Mouse (Mus musculus) kidney, adult 11 months (tissue): ENCODE measurements at regions not wholly inside any gene's neighbourhood (a gene's known extent, or its start where the extent isn't known, plus 50 kb on each side); places are given as distances from the start of the nearest gene placed in this dataset.

Experiments
- DNase-seq: peaks from one replicate; pipeline ENCODE4 v3.0.0; 2022

DNA sequence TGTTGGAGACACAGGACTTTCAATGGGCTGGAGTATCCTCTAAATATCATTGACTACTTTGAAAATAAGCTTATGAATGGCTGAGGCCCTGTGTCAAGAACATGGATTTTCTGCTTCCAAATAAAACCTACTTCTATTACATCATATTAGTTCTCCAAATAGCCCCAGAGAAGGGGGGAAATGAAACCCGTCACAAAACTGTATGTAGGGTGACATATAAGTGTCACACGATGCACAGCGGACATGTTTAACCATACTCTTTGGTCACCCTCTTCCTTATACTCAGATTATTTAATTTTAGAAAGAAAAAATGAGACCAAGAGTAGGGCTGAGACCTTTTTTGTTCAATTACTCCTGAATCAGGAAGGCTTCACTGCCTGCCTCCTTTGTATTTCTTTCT is 189.2 kb upstream of the Creb1 start:
- DNase-seq: no peak

DNA sequence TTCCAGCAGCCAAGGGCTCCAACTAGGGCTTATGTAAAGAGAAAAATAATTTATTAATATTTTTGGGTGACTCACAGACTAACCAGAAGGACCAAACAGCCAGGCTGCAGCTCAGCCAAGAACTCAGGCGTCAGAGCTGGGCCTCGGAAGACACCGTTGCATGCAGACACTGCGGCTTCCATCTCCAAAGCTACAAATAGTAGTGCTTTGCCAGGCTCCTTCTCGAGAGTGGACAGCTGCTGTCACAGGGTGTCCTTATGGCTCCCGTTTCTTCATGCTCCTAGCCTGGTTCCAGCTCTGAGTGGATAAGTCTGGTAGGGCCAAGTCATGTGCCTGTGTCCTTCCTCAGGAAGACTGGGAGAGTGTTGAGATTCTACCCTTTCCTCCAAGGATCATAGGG is 190.8 kb upstream of the Creb1 start:
- DNase-seq: no peak

GRCm38 (mm10) chr1:64338575-64338961 is 193.9 kb upstream of the Creb1 start:
- DNase-seq: no peak

GRCm38 (mm10) chr1:64337619-64338574 is 194.5 kb upstream of the Creb1 start:
- DNase-seq: no peak

- no peak for DNase-seq
Observed at GRCm38 (mm10) chr1:64331566-64331965, 200.9 kb upstream of the Creb1 start.

- no peak for DNase-seq
Observed at GRCm38 (mm10) chr1:64330721-64331120, 201.7 kb upstream of the Creb1 start.

GRCm38 (mm10) chr1:64322197-64322596 is 200.1 kb upstream of the Klf7 start:
- DNase-seq: no peak

DNA sequence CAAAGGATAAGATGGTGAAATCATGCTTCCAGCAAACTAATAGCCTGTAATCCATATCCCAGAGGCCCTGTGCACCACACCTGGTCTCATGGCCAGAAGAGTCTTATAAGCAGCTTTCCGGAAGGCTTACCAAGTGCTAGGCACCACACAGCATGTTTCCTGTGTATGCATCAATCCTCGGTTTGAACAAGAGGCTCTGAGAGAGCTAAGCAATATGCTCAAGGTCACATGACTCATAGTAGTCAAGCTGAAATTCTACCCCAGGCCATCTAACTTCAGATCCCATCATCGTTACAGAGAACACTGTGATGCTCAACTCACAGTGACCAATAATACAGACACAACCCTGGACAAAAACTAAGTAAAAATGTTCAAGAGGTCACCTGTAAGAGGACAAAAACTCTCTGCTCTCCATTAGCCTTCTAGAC is 197.1 kb upstream of the Klf7 start:
- DNase-seq: no peak

DNA sequence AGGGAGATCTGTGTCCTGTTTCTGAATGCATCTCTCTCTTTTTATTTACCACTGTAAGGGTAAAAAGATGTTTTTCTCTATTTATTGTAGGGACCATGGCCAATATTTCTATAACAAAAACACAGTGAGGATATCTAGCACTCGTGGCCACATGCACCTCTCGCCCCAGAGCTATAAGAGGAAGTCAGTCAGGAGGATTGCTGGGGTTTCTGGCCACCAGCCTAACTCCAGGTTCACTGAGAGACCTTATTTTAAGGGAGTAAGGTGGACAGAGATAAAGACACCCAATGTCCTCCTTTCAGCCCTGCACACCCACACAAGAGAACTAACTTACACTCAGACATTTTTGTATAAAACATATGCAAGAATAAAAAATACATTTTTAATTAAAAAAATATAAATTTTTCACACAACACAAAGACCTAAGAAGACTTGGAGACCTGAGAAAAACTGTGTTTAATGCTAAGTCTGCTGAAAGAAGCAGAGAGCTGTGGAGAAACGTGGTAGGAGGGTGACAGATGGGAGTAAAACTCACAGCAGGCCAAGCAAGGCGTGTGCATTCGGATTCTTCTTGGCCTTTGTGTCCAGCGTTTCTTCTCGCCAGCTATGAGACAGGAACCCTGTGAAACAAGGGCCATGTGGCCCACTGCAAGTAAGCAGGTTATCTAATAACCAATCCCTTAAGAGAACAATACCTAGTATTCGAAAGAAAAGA is 196.5 kb upstream of the Klf7 start:
- DNase-seq: no peak

DNA sequence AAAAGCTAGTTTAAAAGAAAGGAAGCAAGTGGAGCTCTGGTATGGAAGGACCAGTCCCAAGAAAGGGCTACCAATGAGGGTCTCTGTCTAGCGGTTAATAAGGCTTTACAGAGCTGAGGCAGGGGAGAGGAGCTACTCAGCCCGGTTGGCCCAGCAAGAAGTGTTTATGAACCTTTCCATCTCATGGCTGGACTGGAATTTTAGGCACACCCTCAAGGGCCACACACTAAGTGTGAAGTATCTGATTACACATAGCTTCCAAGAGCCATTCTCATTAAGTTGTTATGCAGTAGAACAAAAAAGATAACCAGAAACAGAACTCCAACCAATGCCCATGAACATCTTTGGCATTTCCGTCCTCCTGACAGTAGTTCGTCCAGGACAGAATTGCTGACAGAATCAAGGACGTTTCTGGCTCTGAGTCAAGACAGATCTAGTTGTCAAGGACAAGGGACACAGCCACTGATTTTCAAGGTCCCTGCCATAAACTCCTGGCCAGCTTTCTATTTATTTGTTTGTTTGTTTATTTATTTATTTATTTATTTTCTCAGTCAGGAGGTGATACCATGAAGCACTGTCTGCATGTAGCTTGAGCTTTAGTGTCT is 195.1 kb upstream of the Klf7 start:
- DNase-seq: no peak

- DNase-seq: no peak
Observed at GRCm38 (mm10) chr1:64311371-64311770, 189.3 kb upstream of the Klf7 start.

DNA sequence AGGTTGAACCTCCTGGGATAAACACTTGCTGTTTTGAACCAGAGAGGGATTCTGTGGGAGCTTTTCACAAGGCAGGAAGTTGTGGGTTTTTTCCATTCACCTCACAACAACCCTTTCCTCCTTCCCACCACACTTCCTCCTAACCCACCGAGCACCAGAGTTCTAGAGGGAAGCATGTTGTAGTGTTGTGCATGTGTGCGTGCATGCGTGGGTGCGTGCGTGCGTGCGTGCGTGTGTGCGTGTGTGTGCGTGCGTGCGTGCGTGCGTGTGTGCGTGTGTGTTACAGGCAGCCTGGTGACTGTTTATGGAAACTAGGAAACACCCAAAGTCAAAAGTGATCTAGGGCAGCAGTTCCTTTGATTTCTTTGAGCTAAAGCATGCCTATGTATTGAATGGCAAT is 186.5 kb upstream of the Klf7 start:
- no peak for DNase-seq

DNA sequence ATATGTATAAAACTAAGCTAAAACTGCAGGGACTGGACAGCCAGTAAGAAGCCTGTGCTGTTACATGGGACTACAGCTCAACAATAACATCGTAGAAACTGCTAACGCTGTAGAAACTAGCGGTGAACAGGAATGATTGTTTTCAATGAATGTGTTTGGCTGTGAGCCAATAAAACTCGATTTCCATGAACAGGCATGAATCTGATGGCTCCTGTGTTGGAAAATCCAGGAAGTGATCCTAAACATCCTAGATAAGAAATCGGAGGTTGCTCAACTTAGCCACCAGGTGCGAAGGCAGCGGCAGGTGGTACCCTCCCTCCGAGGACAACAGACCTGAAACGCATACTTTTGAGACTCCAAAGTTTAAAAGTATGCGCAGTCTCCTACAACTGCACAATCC is 186.0 kb upstream of the Klf7 start:
- DNase-seq: no peak

DNA sequence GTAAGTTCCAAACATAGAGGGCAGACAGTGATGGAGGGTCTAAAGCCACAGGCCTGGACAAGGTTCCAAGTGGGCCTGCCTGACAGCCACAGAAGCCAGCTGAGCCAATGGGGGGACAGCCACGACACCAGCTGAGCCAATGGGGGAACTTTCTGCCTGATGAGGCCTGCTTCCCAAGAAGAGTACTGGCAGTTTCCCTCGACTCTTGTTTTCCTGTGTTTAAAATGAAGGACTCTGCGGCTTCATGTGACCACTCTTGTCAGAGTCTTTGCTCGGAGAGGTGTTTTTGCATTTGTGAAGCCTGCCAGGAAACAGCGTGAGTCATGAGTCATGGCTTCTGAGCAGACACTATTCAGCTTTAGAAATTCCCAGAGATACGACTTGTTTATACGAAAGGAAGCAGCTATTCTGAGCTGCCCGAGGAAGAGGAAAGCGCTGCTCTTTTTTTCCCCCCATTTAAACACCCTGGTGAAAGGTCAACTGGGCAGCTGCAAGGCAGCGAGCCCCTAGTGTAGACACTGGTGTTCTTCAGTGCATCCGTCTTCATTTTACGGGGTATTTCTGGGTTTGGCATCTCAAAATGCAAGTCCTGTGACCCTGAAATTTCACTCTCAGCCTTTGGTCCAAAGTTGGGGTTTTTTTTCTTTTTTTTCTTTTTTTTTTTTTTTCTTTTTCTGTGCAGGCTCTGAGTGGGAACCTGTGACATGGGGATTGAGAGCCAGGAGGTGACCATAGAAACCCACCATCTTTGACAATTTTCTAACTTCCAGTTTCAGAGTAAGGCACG is 183.5 kb upstream of the Klf7 start:
- peak; percentile 77 for DNase-seq

- DNase-seq: peak; percentile 69
Observed at GRCm38 (mm10) chr1:64302833-64303358, 180.8 kb upstream of the Klf7 start.

- peak; percentile 60 for DNase-seq
Observed at GRCm38 (mm10) chr1:64301530-64302061, 179.5 kb upstream of the Klf7 start.

GRCm38 (mm10) chr1:64300951-64301529 is 179.0 kb upstream of the Klf7 start:
- DNase-seq: no peak

DNA sequence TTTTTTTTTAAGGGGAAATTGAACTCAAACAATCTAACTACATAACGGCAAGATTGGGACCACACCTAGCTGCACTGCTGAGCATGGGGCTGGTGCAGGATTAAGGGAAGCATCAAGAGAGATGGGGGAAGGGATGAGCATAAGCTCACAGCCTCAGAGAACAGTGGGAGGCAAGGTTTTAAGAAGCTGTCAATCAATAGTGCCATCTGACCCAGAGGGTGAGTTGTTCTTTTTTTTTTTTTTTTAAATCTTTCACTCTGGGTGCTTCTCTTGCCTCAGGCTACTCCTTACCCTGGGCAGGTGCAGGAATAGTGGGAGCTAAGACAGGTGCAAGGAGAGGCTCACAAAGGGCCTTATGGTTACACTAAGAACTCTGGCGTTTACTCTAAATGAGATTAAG is 176.9 kb upstream of the Klf7 start:
- DNase-seq: no peak

DNA sequence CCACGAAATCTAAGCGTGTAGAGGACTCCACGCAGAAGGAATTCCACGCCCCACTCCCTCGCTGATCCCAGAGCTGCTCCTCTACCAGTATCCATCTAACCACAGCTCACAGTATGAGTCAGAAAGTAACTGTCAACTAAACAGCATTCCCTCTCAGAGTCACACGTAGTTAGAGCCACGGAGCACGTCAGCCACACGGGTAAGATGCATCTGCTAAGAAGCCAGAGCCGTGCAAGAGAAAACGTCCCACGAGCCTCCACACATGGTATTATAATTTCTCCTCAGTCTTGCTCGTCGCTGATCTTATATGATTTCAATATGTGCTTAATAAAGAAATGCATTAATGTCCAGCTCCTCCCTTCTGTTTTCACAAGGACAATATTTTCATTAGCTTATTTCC is 176.1 kb upstream of the Klf7 start:
- DNase-seq: no peak

GRCm38 (mm10) chr1:64297343-64297742 is 175.3 kb upstream of the Klf7 start:
- no peak for DNase-seq

DNA sequence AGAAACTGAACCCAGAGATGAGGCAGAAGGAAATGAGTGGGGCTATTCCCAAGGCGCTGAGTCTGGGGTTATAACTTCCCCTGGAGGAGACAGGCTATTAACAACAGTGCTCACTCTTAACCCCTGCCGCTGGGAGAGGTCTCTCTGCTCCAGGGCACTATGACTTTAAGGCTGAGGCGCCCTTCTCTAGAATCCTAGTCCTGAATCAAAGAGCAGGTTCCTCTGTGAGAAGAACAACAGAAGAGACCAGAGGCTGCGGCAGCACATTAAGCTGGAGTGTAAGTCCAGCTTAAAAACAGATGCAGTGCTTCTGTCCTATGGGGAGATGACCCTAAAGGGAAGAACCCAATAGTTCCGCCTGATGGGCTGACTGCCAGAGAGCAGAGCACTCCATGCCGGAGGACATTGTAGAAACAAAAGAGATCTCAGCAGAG is 173.4 kb upstream of the Klf7 start:
- DNase-seq: no peak

DNA sequence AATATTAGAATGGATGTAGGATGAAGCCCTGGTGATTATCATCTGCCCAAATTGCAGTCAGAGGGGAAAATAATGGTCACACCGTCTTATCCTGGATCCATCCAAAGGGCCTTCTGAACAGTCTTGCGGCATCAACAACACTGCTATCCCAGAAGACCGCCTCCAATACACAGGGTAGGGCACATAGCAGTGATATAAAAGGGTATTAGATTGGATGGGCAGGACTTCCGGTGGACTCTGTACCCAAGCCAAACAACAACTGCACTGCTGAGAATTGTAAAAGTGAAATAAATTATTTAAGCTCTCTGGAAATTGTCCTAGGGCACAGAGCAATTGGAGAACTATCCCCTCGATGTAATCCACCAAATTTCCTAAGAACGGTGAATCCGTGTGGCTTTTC is 173.0 kb upstream of the Klf7 start:
- no peak for DNase-seq
